Mouse (Mus musculus): ENCODE measurements around the gene Nagk. TPM values are rescaled to one million over a fixed set of nuclear protein-coding genes. Genes with fewer than 3 reads are reported as not detected.
"Not testable (repeated sequence)": the region's sequence is repeated elsewhere in the genome, so short reads cannot be mapped to it uniquely, and the experiment has no call there.

Nagk gene
- polyA plus RNA-seq, 1 experiment from 2014 or later: 120 TPM

DNA sequence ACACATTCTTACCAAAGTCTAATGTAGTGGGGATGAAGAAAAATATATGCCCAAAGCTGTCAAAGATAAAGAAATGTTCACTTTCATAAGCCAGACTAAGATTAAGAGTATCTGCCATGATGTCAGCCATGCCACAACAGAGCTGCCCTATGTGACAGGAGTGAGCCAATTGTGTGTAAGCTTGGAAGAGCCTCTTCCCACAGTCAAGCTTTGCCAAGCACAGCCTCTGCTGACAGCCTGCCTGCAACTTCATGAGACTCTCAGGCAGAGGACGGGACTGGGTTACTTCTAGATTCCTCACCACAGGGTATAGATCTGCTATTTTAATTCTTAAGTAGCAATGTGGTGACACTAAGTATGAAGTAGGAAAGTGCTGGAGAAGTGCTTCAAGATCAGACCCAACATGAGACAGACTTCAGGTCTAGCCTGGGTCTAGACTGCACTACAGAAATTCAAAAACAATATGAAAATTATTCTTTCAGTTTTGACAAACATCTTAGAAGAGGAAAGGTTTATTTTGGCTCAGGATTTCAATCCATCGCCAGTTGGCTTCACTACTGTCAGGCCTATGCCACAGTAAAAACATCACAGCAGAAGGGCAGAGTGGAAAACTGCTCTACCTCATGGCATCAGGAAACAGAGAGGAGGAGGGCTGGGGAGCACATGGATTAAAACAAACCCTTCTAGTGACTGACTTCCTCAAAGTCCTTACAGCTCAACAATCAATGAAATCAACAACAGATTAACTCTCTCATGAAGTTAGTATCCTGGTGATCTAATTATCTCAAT is 26.1 kb downstream of the Nagk start:
- ATAC-seq (replicated peaks): no peak
- no peaks in the 10 kb centered on the region for H3K9me3 ChIP-seq
- no peak overlapping the region for H3K27ac ChIP-seq
- H3K27me3 ChIP-seq (replicated peaks): no peaks in the 10 kb centered on the region
- no peak overlapping the region for H3K4me3 ChIP-seq
- H3K4me2 ChIP-seq: no peak overlapping the region
- H3K9ac ChIP-seq: no peak overlapping the region
- no peaks in the 10 kb centered on the region for H3K36me3 ChIP-seq (replicated peaks)
- peaks cover 8% of the 10 kb centered on the region for H3K4me1 ChIP-seq
- 80% methylated on average over 2 of the region's 2 CpGs for WGBS

DNA sequence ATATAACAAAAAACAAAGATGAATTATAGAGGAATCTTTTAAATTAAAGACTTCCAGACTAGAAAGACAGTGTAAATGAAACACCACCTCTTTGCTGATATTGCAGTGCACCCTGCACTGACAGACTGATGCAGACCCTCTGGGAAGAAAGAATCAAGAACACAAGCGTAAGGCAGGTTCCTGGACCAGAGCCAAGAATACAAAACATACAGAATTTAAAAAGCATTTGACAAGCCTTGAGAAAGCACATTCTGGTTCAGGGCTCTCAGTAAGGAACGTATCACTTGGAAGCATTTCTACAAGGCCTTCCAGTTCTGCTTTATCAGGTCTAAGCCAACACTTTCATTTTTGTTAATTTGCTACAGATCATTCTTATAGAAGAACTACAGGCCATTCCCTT is 27.1 kb downstream of the Nagk start:
- H3K9ac ChIP-seq: no peak overlapping the region
- ATAC-seq (replicated peaks): no peak
- 37% methylated on average over 2 of the region's 2 CpGs for WGBS
- H3K27ac ChIP-seq: no peak overlapping the region
- peaks cover 8% of the 10 kb centered on the region for H3K4me1 ChIP-seq
- no peak overlapping the region for H3K4me3 ChIP-seq
- H3K27me3 ChIP-seq (replicated peaks): no peaks in the 10 kb centered on the region
- no peak overlapping the region for H3K4me2 ChIP-seq
- H3K9me3 ChIP-seq: no peaks in the 10 kb centered on the region
- no peaks in the 10 kb centered on the region for H3K36me3 ChIP-seq (replicated peaks)

DNA sequence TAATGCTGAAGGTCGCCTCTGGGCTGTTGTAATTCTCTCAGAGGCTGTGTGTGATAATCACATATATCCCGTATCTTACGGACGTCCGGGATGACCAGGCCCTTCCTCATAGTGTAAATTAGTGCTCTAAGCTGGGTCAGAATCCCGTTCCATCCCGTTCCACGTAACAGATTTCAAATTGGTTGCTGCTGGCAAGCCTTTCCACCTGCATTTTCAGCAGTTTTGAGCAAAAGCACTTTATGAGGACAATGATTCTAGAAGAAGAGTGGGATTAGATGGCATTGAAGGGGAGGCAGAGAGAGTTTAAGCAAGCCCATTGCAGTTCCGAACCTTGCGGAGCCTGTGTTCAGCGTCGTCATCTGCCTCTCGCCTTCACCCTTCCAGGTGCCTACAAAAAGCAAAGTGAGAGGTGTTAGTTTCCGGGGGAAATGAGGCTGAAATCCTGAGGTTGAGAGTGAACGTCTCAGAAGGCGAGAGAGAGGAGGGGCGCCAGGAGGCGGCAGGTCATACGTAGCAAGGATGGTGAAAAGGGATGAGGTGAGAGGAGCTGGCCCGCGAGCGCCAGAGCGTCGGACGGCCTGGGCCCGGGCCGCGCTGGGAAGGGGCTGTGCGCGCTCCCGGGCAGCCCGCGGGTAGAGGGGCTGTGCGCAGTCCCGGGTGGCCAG is 36.3 kb downstream of the Nagk start:
- under 1% methylated on average over 35 of the region's 35 CpGs for WGBS
- peak overlapping the region; percentile 85 for H3K4me2 ChIP-seq

DNA sequence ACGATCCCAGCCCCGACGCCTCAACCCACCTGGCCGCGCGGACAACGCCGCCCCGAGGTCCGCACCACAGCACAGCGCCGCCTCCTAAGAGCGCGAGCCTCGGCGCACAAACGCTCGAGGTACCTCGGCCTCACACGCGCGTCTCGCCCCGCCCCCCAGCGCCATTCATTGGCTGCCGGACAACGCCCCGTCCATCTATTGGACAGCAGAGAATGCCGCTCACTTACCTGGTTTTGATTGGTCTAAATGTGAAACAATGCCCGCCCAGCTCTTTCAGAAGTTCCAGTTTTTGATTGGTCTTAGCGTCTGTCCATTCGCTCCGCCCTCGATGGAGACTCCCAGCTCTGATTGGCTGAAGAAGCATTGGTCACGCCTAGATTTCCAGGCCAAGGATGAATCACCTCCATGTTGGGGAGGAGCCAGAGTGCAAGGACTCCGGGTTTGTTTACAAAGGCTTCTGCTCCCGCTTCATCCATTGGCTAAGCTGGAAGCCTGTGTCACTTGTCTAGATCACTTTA is 36.9 kb downstream of the Nagk start, which contains the start of gene Paip2b:
Gene Paip2b (minus strand): TSS at position 136 of the 518 bp plus-strand sequence.
- Histone ChIP-seq H3K9ac (peak within 1 kb of the TSS; percentile 81), H3K4me2 (peak within 1 kb of the TSS; percentile 85), H3K9me3 (no peaks in the 10 kb centered on the region), H3K4me1 (peaks cover 16% of the 10 kb centered on the region), H3K27me3 (replicated peaks) (no peaks in the 10 kb centered on the region), H3K27ac (peak within 1 kb of the TSS; percentile 91), H3K36me3 (replicated peaks) (no peaks in the 10 kb centered on the region), H3K4me3 (peak within 1 kb of the TSS; percentile 70)
- WGBS: under 1% methylated on average over 36 of the region's 37 CpGs
- peak; percentile 98 for ATAC-seq (replicated peaks)

More for the DNA sequence above, 36.3 kb downstream of the Nagk start:
- Histone ChIP-seq H3K27me3 (replicated peaks) (no peaks in the 10 kb centered on the region), H3K27ac (peak overlapping the region; percentile 91), H3K4me1 (peaks cover 16% of the 10 kb centered on the region), H3K9me3 (no peaks in the 10 kb centered on the region), H3K4me3 (peak overlapping the region; percentile 70), H3K9ac (peak overlapping the region; percentile 81), H3K36me3 (replicated peaks) (no peaks in the 10 kb centered on the region)
- peak; percentile 84; the same call in 1 of the 2 replicates for ATAC-seq (replicated peaks)

DNA sequence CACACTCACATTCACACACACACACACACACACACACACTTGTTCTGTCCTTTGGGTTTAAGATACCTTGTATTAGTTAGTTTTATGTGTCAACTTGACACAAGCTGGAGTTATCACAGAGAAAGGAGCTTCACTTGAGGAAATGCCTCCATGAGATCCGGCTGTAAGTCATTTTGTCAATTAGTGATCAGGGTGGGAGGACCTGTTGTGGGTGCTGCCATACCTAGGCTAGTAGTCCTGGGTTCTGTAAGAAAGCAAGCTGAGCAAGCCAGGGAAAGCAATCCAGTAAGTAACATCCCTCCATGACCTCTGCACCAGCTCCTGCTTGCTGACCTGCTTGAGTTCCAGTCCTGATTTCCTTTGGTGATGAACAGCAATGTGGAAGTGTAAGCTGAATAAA is 37.6 kb downstream of the Nagk start:
- H3K4me2 ChIP-seq: peak overlapping the region; percentile 62
- not testable (repeated sequence) for ATAC-seq (replicated peaks); H3K27me3 ChIP-seq (replicated peaks); H3K36me3 ChIP-seq (replicated peaks); H3K9me3 ChIP-seq
- H3K4me1 ChIP-seq: peaks cover 16% of the 10 kb centered on the region
- peak overlapping the region; percentile 36 for H3K4me3 ChIP-seq
- H3K9ac ChIP-seq: peak overlapping the region; percentile 40
- WGBS: 61% methylated on average over 1 of the region's 1 CpGs
- 0 out of 2 replicates have a peak overlapping the region, but pooled peaks have one; percentile 71 for H3K27ac ChIP-seq

DNA sequence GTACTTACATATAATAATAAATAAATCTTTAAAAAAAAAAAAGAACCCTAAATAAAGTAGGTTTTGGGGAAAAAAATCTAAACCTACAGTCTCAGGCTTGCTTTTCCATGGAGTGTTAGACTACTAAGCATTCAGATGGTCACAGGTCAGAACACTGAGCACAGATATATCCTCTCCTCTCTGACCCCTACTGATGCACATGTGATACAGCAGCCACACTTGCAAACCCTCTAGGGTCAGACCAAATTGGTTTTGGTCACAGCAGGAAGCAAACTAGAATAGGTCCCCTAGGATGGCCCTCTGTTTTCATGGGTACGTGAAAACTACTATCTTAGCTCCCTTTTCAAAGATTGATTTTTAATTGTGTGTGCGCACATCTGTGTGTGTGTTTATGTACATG is 42.0 kb downstream of the Nagk start:
- H3K36me3 ChIP-seq (replicated peaks): no peaks in the 10 kb centered on the region
- WGBS: 84% methylated on average over 2 of the region's 2 CpGs
- no peak overlapping the region for H3K4me2 ChIP-seq
- H3K27ac ChIP-seq: no peak overlapping the region
- no peak for ATAC-seq (replicated peaks)
- peaks cover 7% of the 10 kb centered on the region; the same call in 1 of the 2 replicates for H3K4me1 ChIP-seq
- no peak overlapping the region for H3K4me3 ChIP-seq
- no peaks in the 10 kb centered on the region for H3K9me3 ChIP-seq
- H3K9ac ChIP-seq: no peak overlapping the region
- H3K27me3 ChIP-seq (replicated peaks): no peaks in the 10 kb centered on the region

- Histone ChIP-seq H3K27ac (no peak overlapping the region), H3K9me3 (no peaks in the 10 kb centered on the region), H3K36me3 (replicated peaks) (no peaks in the 10 kb centered on the region), H3K27me3 (replicated peaks) (no peaks in the 10 kb centered on the region), H3K4me3 (no peak overlapping the region), H3K9ac (no peak overlapping the region), H3K4me1 (no peaks in the 10 kb centered on the region), H3K4me2 (no peak overlapping the region)
- WGBS: 93% methylated on average over 2 of the region's 2 CpGs
- no peak for ATAC-seq (replicated peaks)
These were observed 43.3 kb downstream of the Nagk start for GRCm38 (mm10) chr6:83838046-83838445.

- no peaks in the 10 kb centered on the region for H3K9me3 ChIP-seq
- no peak overlapping the region for H3K4me3 ChIP-seq
- H3K9ac ChIP-seq: no peak overlapping the region
- no peaks in the 10 kb centered on the region for H3K27me3 ChIP-seq (replicated peaks)
- no peak for ATAC-seq (replicated peaks)
- no peak overlapping the region for H3K27ac ChIP-seq
- H3K4me1 ChIP-seq: no peaks in the 10 kb centered on the region
- no peak overlapping the region for H3K4me2 ChIP-seq
- H3K36me3 ChIP-seq (replicated peaks): no peaks in the 10 kb centered on the region
- 85% methylated on average over 6 of the region's 6 CpGs for WGBS
These were observed 45.3 kb downstream of the Nagk start for GRCm38 (mm10) chr6:83840086-83840485.

DNA sequence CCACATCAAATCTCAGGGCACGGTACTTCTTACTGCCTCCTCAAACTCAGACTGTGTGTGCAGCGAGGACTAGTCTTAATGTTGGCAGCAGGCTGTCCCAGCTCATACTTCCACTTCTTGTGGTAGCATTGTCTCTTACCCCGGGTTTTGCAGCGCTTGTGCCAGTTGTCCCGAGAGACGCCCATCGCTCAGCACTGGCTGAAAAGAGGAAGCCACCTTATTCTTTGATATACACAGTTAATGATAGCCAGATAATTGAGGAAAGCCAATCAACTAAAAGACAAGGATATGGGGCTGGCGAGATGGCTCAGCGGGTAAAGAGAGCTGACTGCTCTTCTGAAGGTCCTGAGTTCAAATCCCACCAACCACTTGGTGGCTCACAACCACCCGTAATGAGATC is 50.1 kb downstream of the Nagk start:
- Histone ChIP-seq H3K4me2 (no peak overlapping the region), H3K36me3 (replicated peaks) (no peaks in the 10 kb centered on the region), H3K9ac (no peak overlapping the region), H3K27ac (no peak overlapping the region), H3K27me3 (replicated peaks) (no peaks in the 10 kb centered on the region), H3K4me3 (no peak overlapping the region), H3K9me3 (no peaks in the 10 kb centered on the region), H3K4me1 (no peaks in the 10 kb centered on the region)
- WGBS: 91% methylated on average over 10 of the region's 10 CpGs
- no peak for ATAC-seq (replicated peaks)

DNA sequence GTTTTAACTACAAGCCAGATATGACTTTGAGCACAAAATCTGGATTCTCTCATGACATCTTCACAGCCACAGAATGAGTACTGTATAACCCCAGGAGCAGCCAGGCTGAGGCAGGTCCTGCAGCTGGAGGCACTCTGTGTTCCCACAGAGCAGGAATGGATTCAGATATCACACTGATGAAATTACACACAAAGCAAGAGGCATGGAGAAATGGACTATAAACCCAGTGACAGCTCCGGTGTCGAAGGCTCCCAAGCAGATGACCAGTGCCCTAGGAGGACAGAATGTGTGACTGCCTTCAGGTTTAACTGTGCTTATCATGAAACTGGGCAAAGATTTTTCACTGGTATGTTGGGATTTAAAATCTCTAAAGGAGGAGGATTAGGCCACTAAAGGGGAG is 51.4 kb downstream of the Nagk start:
- H3K27ac ChIP-seq: no peak overlapping the region
- no peak for ATAC-seq (replicated peaks)
- no peaks in the 10 kb centered on the region for H3K27me3 ChIP-seq (replicated peaks)
- no peaks in the 10 kb centered on the region for H3K4me1 ChIP-seq
- no peaks in the 10 kb centered on the region for H3K36me3 ChIP-seq (replicated peaks)
- no peak overlapping the region for H3K4me2 ChIP-seq
- no peak overlapping the region for H3K9ac ChIP-seq
- 95% methylated on average over 2 of the region's 2 CpGs for WGBS
- no peak overlapping the region for H3K4me3 ChIP-seq
- H3K9me3 ChIP-seq: no peaks in the 10 kb centered on the region

DNA sequence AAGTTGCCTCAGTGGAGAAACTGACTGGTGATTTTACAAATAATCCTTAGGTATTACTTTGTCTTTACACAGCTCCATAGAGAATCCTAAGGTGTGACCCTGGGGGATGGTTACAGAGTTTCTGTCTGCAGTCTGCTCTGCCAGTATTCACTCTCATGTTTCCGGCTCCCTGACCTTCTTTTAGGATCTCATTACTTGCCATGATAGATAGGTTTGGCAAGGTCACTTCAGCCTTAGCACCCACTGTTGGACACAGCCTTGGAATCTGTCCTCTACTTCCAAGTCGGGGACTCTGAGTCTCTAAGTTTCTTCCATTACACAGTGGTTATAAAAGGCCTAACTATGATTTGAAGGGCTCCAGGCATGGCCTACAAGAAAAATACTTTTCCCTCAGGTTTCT is 54.7 kb downstream of the Nagk start:
- Histone ChIP-seq H3K9me3 (no peaks in the 10 kb centered on the region), H3K4me2 (no peak overlapping the region), H3K9ac (no peak overlapping the region), H3K4me3 (no peak overlapping the region), H3K36me3 (replicated peaks) (no peaks in the 10 kb centered on the region), H3K4me1 (no peaks in the 10 kb centered on the region), H3K27ac (no peak overlapping the region), H3K27me3 (replicated peaks) (no peaks in the 10 kb centered on the region)
- 96% methylated on average over 2 of the region's 2 CpGs for WGBS
- no peak for ATAC-seq (replicated peaks)

All from midbrain, embryonic 15.5 days (tissue).